Mouse (Mus musculus): Measurements from ENCODE around the gene Nrg3.

Nrg3 gene

GRCm38 (mm10) chr14:39472790-39473761 lies at the start of gene Nrg3:
Nrg3 (minus strand) TSS chr14:39473088.
- DNase-seq = no peak

DNA sequence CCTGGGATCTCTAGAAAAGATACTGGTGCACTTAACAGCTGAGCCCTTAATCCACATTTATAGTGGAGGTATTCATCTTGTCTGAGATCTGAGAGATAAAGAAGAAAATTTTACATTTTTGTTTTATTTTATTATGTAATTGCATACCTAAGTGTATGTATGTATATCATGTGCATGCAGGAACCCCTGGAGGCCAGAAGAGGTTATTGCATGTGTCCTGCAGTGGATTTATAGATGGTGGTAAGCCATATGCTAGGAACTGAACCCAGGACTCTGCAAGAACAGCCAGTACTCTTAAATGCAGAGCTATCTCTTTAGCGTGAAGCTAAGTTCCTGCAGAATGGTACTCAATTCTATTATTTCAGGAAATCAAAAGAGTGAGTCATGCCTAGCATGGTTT lies 36.1 kb upstream of the Nrg3 start:
- no peak for DNase-seq

GRCm38 (mm10) chr14:39473771-39474211 lies 903 bp upstream of the Nrg3 start:
- no peak for DNase-seq

GRCm38 (mm10) chr14:39472146-39472751 lies 639 bp downstream of the Nrg3 start:
- no peak for DNase-seq

- DNase-seq = no peak
These were observed 1.5 kb downstream of the Nrg3 start for GRCm38 (mm10) chr14:39471236-39471981.

DNA sequence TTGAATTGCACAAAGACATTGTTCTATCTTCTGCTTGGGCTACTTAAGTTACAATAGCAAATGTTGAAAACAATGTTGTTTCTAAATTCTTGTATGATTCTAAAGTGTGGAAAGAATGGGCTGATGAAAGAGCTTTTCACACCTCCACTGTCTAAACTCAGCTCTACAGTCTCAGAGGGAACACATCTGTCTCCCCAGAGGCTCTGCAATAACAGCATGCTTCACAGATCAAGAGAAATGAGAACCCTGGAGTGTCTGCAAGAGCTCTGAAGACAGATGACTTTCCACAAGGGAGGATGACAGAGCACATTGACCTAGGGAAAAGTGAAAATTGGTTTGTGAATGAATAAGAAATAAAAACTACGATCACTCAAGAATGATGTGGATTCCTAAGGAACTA lies 27.4 kb downstream of the Nrg3 start:
- no peak for DNase-seq

- no peak for DNase-seq
These were observed 44.4 kb downstream of the Nrg3 start for GRCm38 (mm10) chr14:39428503-39428902.

DNA sequence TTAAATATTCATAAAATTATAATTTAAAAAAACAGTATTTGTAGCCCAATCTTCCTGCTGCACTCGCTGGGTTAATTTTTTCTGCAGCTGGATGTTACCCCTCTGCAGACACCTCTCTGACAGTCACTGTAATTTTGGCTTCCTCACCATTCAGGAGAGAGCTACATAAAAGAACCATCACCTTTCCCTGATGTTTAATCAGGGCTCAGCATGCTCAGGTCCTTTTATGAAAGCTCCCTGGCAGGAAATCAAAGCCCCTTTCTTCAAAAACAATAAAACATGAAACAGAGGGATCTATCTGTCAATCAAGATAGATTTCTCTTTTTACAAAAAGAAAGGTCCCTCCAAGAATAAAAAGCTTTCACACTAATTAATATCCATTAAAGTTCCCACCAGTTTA lies 51.0 kb downstream of the Nrg3 start:
- no peak for DNase-seq

- no peak for DNase-seq
These were observed 59.6 kb downstream of the Nrg3 start for GRCm38 (mm10) chr14:39413270-39413669.

DNA sequence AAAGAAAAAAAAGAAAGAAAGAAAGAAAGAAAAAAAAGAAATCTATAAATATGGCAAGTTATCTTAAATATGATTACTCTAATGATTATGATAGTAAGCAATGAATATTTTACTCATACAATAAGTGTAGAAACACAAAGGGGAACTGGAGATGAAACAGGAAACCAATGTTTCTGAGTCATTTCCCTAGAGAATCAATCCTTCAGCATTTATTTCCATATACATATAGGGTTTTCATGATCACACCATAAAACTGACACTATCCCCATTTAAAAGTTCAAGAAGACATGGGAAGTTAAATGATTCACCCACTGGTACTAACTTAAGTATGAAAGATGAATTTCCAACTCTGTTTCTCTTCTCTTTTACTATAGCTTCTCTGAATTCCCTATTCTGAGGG lies 86.0 kb downstream of the Nrg3 start:
- no peak for DNase-seq

DNA sequence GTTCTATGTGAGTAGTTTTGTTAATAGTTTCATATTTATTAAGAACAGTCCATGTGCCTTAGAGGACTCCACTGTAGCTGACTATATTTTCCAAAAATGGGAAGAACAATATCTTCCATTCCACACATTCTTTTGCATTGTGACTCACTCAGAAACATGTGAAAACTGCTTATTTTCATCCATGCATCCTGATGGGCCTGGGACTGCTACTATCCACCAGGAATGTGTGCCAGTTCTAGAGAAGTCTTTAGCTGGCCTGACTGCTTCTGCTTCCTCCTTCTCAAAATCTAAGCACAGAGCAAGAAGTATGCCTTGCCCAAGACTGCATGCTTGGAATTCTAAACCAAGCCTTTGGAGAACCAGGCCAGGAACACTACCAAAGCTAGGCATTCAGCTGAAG lies 91.6 kb downstream of the Nrg3 start:
- no peak for DNase-seq

GRCm38 (mm10) chr14:39373220-39373619 lies 99.7 kb downstream of the Nrg3 start:
- DNase-seq = no peak

GRCm38 (mm10) chr14:39356251-39356650 lies 116.6 kb downstream of the Nrg3 start:
- DNase-seq = no peak

- DNase-seq = no peak
These were observed 120.7 kb downstream of the Nrg3 start for GRCm38 (mm10) chr14:39351979-39352737.

DNA sequence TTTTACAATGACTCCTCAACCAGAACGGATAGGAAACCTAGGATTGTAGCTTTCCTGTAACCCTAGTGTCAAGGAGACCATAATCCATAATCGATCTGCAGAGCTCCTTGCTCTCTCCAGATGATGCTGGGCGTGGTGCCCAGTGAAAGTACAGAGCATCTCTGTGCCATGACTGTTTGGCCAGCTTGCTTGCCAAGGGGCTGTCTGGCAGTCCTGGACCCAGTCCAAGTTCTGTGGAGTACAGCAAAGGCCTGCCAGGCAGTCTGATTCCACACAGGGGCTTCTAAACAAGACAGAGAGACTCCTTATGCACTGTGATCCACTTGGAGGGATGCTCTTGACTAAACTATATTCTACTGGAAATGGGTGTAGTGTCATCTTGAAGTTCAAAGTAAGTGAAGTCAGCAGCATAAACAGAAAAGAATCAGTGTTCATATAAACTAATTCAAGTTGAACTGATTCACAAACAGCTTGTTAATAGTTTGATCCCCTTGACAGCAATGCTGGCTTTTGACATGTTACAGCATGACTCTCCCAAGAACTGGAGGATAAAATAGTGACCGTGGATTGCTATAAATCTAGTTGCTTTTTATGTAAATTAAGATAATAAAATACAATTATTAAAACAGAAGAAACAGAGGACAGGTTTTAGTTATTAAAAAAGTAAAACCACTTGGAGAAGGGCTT lies 155.3 kb downstream of the Nrg3 start:
- no peak for DNase-seq

DNA sequence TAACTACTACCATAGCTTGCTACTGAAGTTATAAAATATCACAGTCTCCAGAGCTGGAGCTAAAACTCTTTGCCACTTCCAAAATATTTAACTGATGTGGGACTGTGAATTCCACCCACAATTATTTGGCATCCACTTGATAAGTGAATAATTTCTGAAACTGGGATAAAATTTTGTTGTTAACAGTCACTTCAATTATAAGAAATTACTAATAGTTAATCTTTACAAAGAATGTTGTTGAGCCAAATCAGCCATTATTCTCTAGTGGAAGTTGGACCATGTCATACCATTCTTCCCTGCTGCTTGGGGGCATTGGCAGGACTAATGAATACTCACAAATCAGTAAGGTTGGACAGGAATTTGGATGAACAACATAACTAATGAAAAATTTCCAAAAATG lies 158.8 kb downstream of the Nrg3 start:
- no peak for DNase-seq

GRCm38 (mm10) chr14:39265121-39265520 lies 207.8 kb downstream of the Nrg3 start:
- DNase-seq = no peak

DNA sequence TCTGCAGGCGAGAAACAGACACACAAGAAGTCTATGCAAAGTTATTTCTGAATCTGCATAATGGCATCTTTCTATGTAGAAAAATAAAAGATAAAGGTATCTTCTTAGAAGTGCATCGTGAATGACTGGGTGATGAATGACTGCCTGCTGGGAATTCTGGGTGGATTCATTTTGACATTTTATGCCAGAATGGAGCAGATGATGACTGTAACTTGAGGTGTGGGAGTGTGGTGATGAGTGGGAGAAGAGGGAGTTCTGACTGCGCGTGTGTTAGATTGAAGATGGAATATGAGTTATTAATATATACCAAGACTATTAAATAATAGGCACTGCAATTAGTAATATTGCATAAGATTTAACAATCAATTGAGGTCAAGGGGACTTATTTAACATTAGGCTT lies 208.5 kb downstream of the Nrg3 start:
- no peak for DNase-seq

DNA sequence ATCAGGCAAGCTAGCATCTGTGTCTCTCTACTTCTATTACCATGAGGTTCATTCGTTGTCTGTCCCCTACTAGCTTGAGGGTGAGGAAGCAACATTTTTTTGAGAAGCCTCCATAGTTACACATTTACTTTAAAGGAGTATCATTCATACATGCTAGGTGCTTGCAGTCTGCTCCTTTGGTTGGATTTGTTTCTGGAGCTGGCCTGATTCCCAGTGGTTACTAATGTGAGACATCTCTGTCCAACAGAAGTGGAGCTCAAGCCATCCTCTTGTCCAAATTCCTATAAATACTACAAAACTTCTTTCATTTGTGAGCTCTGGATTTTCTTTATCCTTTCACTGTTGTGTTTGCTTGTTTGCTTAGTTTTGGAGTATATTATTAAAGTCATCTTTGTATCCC lies 211.9 kb downstream of the Nrg3 start:
- no peak for DNase-seq

DNA sequence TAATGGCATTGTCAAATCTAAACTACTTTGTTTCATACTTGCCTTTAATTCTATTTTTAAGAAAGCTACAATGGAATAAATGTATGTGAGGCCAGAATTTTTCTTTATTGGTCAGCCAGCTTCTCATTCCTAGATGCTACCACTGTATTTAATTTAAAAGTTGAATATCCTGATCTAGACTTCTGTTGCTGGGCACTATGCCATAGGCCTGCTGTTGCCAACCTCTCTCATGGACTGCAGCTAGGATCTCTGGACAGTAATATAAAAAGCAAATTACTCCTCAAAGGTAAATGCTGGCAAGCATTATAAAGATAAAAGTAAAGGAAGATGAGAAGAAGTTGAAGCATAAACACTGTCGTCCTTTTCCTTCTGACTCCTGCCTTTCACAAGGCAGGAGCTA lies 217.5 kb downstream of the Nrg3 start:
- DNase-seq = no peak

GRCm38 (mm10) chr14:39240267-39240666 lies 232.6 kb downstream of the Nrg3 start:
- DNase-seq = no peak

- DNase-seq = no peak
These were observed 261.4 kb downstream of the Nrg3 start for GRCm38 (mm10) chr14:39211472-39211871.

All from kidney, adult 8-10 months (tissue).